Mouse (Mus musculus): ENCODE results near the gene Slc22a5. TPM values are rescaled to one million over a fixed set of nuclear protein-coding genes. Genes with fewer than 3 reads are reported as not detected.

The Slc22a5 gene
- polyA plus RNA-seq, 1 experiment from 2014 or later = 40.5 TPM

GRCm38 (mm10) chr11:53845680-53846079, 45.8 kb downstream of the Slc22a5 start:
- no peak overlapping the region for H3K4me3 ChIP-seq (ENCODE audit: low read depth, low read length)
- no peaks in the 10 kb centered on the region for H3K9me3 ChIP-seq (ENCODE audit: control insufficient read depth)
- no peak for TF ChIP-seq CTCF (IDR thresholded peaks at IDR 0.05; ENCODE audit: low read depth)
- peaks cover 10% of the 10 kb centered on the region; the same call in 1 of the 2 replicates for H3K4me1 ChIP-seq (replicated peaks; ENCODE audit: control insufficient read depth, insufficient read depth, low read length)
- H3K27ac ChIP-seq (ENCODE audit: low read depth, low read length) = no peak overlapping the region
- no peaks in the 10 kb centered on the region for H3K27me3 ChIP-seq (replicated peaks; ENCODE audit: control insufficient read depth, insufficient read depth, low read length)
- ATAC-seq = no peak
- H3K4me2 ChIP-seq (replicated peaks; ENCODE audit: low read depth) = no peak overlapping the region
- WGBS = 76% methylated on average over 6 of the region's 6 CpGs
- no peak overlapping the region for H3K9ac ChIP-seq (ENCODE audit: low read depth, low read length)
- H3K36me3 ChIP-seq (ENCODE audit: control insufficient read depth, insufficient read depth) = no peaks in the 10 kb centered on the region

GRCm38 (mm10) chr11:53843106-53843505, 48.4 kb downstream of the Slc22a5 start:
- WGBS = 74% methylated on average over 10 of the region's 10 CpGs
- H3K4me3 ChIP-seq (ENCODE audit: low read depth, low read length) = no peak overlapping the region
- ATAC-seq = no peak
- no peaks in the 10 kb centered on the region for H3K9me3 ChIP-seq (ENCODE audit: control insufficient read depth)
- H3K9ac ChIP-seq (ENCODE audit: low read depth, low read length) = no peak overlapping the region
- H3K36me3 ChIP-seq (ENCODE audit: control insufficient read depth, insufficient read depth) = no peaks in the 10 kb centered on the region
- no peak overlapping the region for H3K27ac ChIP-seq (ENCODE audit: low read depth, low read length)
- peaks cover 10% of the 10 kb centered on the region; the same call in 1 of the 2 replicates for H3K4me1 ChIP-seq (replicated peaks; ENCODE audit: control insufficient read depth, insufficient read depth, low read length)
- H3K4me2 ChIP-seq (replicated peaks; ENCODE audit: low read depth) = no peak overlapping the region
- H3K27me3 ChIP-seq (replicated peaks; ENCODE audit: control insufficient read depth, insufficient read depth, low read length) = no peaks in the 10 kb centered on the region
- TF ChIP-seq CTCF (IDR thresholded peaks at IDR 0.05; ENCODE audit: low read depth) = no peak

- no peaks in the 10 kb centered on the region for H3K9me3 ChIP-seq (ENCODE audit: control insufficient read depth)
- H3K4me2 ChIP-seq (replicated peaks; ENCODE audit: low read depth) = no peak overlapping the region
- H3K27me3 ChIP-seq (replicated peaks; ENCODE audit: control insufficient read depth, insufficient read depth, low read length) = no peaks in the 10 kb centered on the region
- WGBS = 65% methylated on average over 4 of the region's 4 CpGs
- no peak overlapping the region for H3K9ac ChIP-seq (ENCODE audit: low read depth, low read length)
- H3K36me3 ChIP-seq (ENCODE audit: control insufficient read depth, insufficient read depth) = no peaks in the 10 kb centered on the region
- no peak for ATAC-seq
- peaks cover 10% of the 10 kb centered on the region; the same call in 1 of the 2 replicates for H3K4me1 ChIP-seq (replicated peaks; ENCODE audit: control insufficient read depth, insufficient read depth, low read length)
- TF ChIP-seq CTCF (IDR thresholded peaks at IDR 0.05; ENCODE audit: low read depth) = no peak
- H3K27ac ChIP-seq (ENCODE audit: low read depth, low read length) = peak overlapping the region; percentile 35; the same call in 1 of the 2 replicates
- no peak overlapping the region for H3K4me3 ChIP-seq (ENCODE audit: low read depth, low read length)
These were observed 49.3 kb downstream of the Slc22a5 start for GRCm38 (mm10) chr11:53842161-53842581.

- H3K9ac ChIP-seq (ENCODE audit: low read depth, low read length) = no peak overlapping the region
- no peaks in the 10 kb centered on the region for H3K36me3 ChIP-seq (ENCODE audit: control insufficient read depth, insufficient read depth)
- H3K4me1 ChIP-seq (replicated peaks; ENCODE audit: control insufficient read depth, insufficient read depth, low read length) = peaks cover 10% of the 10 kb centered on the region; the same call in 1 of the 2 replicates
- no peak overlapping the region for H3K4me3 ChIP-seq (ENCODE audit: low read depth, low read length)
- ATAC-seq = no peak
- no peaks in the 10 kb centered on the region for H3K9me3 ChIP-seq (ENCODE audit: control insufficient read depth)
- no peaks in the 10 kb centered on the region for H3K27me3 ChIP-seq (replicated peaks; ENCODE audit: control insufficient read depth, insufficient read depth, low read length)
- 70% methylated on average over 12 of the region's 12 CpGs for WGBS
- 0 out of 2 replicates have a peak overlapping the region, but pooled peaks have one; percentile 87 for H3K27ac ChIP-seq (ENCODE audit: low read depth, low read length)
- 0 out of 2 replicates have a peak overlapping the region, but pooled peaks have one; percentile 6 for H3K4me2 ChIP-seq (replicated peaks; ENCODE audit: low read depth)
- TF ChIP-seq CTCF (IDR thresholded peaks at IDR 0.05; ENCODE audit: low read depth) = no peak
These were observed 49.9 kb downstream of the Slc22a5 start for GRCm38 (mm10) chr11:53841514-53841913.

GRCm38 (mm10) chr11:53839663-53840642, 51.5 kb downstream of the Slc22a5 start:
- no peaks in the 10 kb centered on the region for H3K9me3 ChIP-seq (ENCODE audit: control insufficient read depth)
- 28% methylated on average over 8 of the region's 8 CpGs for WGBS
- TF ChIP-seq CTCF (IDR thresholded peaks at IDR 0.05; ENCODE audit: low read depth) = no peak
- H3K36me3 ChIP-seq (ENCODE audit: control insufficient read depth, insufficient read depth) = no peaks in the 10 kb centered on the region
- H3K9ac ChIP-seq (ENCODE audit: low read depth, low read length) = no peak overlapping the region
- H3K27me3 ChIP-seq (replicated peaks; ENCODE audit: control insufficient read depth, insufficient read depth, low read length) = no peaks in the 10 kb centered on the region
- no peak overlapping the region for H3K4me3 ChIP-seq (ENCODE audit: low read depth, low read length)
- H3K4me2 ChIP-seq (replicated peaks; ENCODE audit: low read depth) = peak overlapping the region; percentile 27; the same call in 1 of the 2 replicates
- peak; percentile 96 for ATAC-seq
- H3K27ac ChIP-seq (ENCODE audit: low read depth, low read length) = peak overlapping the region; percentile 87
- peaks cover 10% of the 10 kb centered on the region; the same call in 1 of the 2 replicates for H3K4me1 ChIP-seq (replicated peaks; ENCODE audit: control insufficient read depth, insufficient read depth, low read length)

GRCm38 (mm10) chr11:53839147-53839546, 52.3 kb downstream of the Slc22a5 start:
- Histone ChIP-seq H3K4me2 (replicated peaks; ENCODE audit: low read depth) (no peak overlapping the region), H3K9me3 (ENCODE audit: control insufficient read depth) (no peaks in the 10 kb centered on the region), H3K4me3 (ENCODE audit: low read depth, low read length) (no peak overlapping the region), H3K4me1 (replicated peaks; ENCODE audit: control insufficient read depth, insufficient read depth, low read length) (peaks cover 10% of the 10 kb centered on the region; the same call in 1 of the 2 replicates), H3K9ac (ENCODE audit: low read depth, low read length) (no peak overlapping the region), H3K36me3 (ENCODE audit: control insufficient read depth, insufficient read depth) (no peaks in the 10 kb centered on the region), H3K27me3 (replicated peaks; ENCODE audit: control insufficient read depth, insufficient read depth, low read length) (no peaks in the 10 kb centered on the region), H3K27ac (ENCODE audit: low read depth, low read length) (peak overlapping the region; percentile 87)
- peak; percentile 59 for TF ChIP-seq CTCF (IDR thresholded peaks at IDR 0.05; ENCODE audit: low read depth)
- no peak for ATAC-seq
- 35% methylated on average over 6 of the region's 6 CpGs for WGBS

Measured in intestine, postnatal 0 days (tissue).